Mouse (Mus musculus) neural tube, embryonic 15.5 days (tissue): ENCODE measurements at regions not wholly inside any gene's neighbourhood (a gene's known extent, or its start where the extent isn't known, plus 50 kb on each side); places are given as distances from the start of the nearest gene placed in this dataset.

ENCODE experiments used
- ATAC-seq: fragments of 200-750 bp; cut with Nextera tagmentation; 2 replicates; pipeline ENCODE4 v1.8.0; 2017; ENCODE audit warnings: mild to moderate bottlenecking, moderate TSS enrichment, moderate library complexity; ENCODE audit not compliant: low FRiP score
- H3K27ac ChIP-seq: fragments of 300-500 bp; sonication (generic); replicated peaks from 2 replicates; pipeline ENCODE4 v1.5.1; 2015; ENCODE audit warnings: mild to moderate bottlenecking, inconsistent platforms
- H3K27me3 ChIP-seq: fragments of 300-500 bp; sonication (generic); replicated peaks from 2 replicates; pipeline ENCODE4 v1.6.1; 2015; ENCODE audit warnings: inconsistent platforms
- H3K36me3 ChIP-seq: fragments of 300-500 bp; sonication (generic); 2 replicates; pipeline ENCODE4 v1.6.1; 2015; ENCODE audit warnings: inconsistent platforms
- H3K4me1 ChIP-seq: fragments of 300-500 bp; sonication (generic); 2 replicates; pipeline ENCODE4 v1.6.1; 2015; ENCODE audit warnings: inconsistent platforms
- H3K4me2 ChIP-seq: fragments of 300-500 bp; sonication (generic); 2 replicates; pipeline ENCODE4 v1.6.1; 2015; ENCODE audit warnings: inconsistent platforms, mild to moderate bottlenecking, moderate library complexity
- H3K4me3 ChIP-seq: fragments of 300-500 bp; sonication (generic); replicated peaks from 2 replicates; pipeline ENCODE4 v1.5.1; 2015; ENCODE audit warnings: mild to moderate bottlenecking, inconsistent platforms
- H3K9ac ChIP-seq: fragments of 300-500 bp; sonication (generic); replicated peaks from 2 replicates; pipeline ENCODE4 v1.6.1; 2015; ENCODE audit warnings: mild to moderate bottlenecking, inconsistent platforms
- H3K9me3 ChIP-seq: fragments of 300-500 bp; sonication (generic); replicated peaks from 2 replicates; pipeline ENCODE4 v1.6.1; 2016; ENCODE audit warnings: inconsistent platforms
- WGBS: fragments of 180-500 bp; shearing (Covaris S2); methylation state at CpG from one replicate; pipeline ENCODE4 v1.1.7; 2015; ENCODE audit warnings: mixed read lengths; 5-methylcytosine and 5-hydroxymethylcytosine counted together

DNA sequence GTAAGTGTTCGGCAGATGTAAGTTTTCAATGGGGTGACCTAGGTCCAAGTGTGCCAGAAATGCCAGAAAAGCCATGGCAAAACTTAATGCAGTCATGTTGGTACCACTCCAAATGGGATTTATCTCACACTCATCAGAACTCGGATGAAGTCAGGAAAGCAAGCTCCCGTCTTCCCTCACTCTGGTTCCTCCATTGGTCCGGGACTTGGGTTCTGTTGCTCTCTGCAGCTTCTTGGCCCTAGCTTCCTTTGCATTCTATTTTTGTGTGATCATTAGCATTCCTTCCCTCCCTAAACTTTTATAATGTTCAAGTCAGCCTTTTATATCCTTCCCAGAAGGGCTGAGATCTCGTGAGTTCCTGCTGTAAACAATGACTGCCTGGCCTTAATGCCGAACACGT lies 85.9 kb upstream of the Twist2 start:
- WGBS, result 78% methylated on average over 7 of the region's 7 CpGs
- H3K9ac ChIP-seq, result no peak overlapping the region
- H3K36me3 ChIP-seq, result no peaks in the 10 kb centered on the region
- no peaks in the 10 kb centered on the region for H3K4me1 ChIP-seq
- ATAC-seq, result no peak
- H3K4me2 ChIP-seq, result no peak overlapping the region
- H3K9me3 ChIP-seq, result no peaks in the 10 kb centered on the region
- no peak overlapping the region for H3K27ac ChIP-seq
- no peak overlapping the region for H3K4me3 ChIP-seq
- no peaks in the 10 kb centered on the region for H3K27me3 ChIP-seq

GRCm38 (mm10) chr1:91715791-91716190 lies 85.5 kb upstream of the Twist2 start:
- Histone ChIP-seq H3K27me3 (no peaks in the 10 kb centered on the region), H3K4me2 (no peak overlapping the region), H3K4me3 (no peak overlapping the region), H3K9ac (no peak overlapping the region), H3K9me3 (no peaks in the 10 kb centered on the region), H3K27ac (no peak overlapping the region), H3K4me1 (no peaks in the 10 kb centered on the region), H3K36me3 (no peaks in the 10 kb centered on the region)
- ATAC-seq, result no peak
- WGBS, result 96% methylated on average over 2 of the region's 2 CpGs

DNA sequence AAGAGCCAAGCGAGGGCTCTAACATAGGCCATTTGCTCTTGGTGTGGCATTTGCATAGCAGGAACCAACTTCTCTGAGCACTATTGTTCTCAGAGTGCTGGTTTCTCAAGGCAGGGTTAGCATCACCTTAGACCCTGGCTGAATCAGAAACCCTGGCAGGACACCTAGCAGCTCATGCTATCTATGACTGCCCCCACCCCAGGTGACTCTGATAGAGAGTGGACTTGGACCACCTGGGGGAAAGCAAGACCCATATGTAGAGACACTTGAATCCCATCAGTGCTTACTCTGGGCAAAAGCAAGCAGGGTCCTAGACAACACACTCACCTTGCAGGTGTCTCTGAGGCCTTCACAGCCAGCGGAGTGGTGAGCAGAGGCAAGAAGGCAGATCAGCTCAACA lies 84.4 kb upstream of the Twist2 start:
- no peaks in the 10 kb centered on the region for H3K36me3 ChIP-seq
- no peak for ATAC-seq
- no peak overlapping the region for H3K9ac ChIP-seq
- no peaks in the 10 kb centered on the region for H3K27me3 ChIP-seq
- no peaks in the 10 kb centered on the region for H3K9me3 ChIP-seq
- no peak overlapping the region for H3K4me2 ChIP-seq
- no peak overlapping the region for H3K4me3 ChIP-seq
- H3K4me1 ChIP-seq, result no peaks in the 10 kb centered on the region
- 97% methylated on average over 2 of the region's 2 CpGs for WGBS
- H3K27ac ChIP-seq, result no peak overlapping the region

- H3K9ac ChIP-seq, result no peak overlapping the region
- H3K36me3 ChIP-seq, result no peaks in the 10 kb centered on the region
- no peaks in the 10 kb centered on the region for H3K27me3 ChIP-seq
- no peak overlapping the region for H3K27ac ChIP-seq
- WGBS, result 81% methylated on average over 8 of the region's 8 CpGs
- ATAC-seq, result no peak
- H3K4me2 ChIP-seq, result no peak overlapping the region
- H3K9me3 ChIP-seq, result no peaks in the 10 kb centered on the region
- H3K4me1 ChIP-seq, result no peaks in the 10 kb centered on the region
- no peak overlapping the region for H3K4me3 ChIP-seq
Measured at GRCm38 (mm10) chr1:91717961-91718360, 83.3 kb upstream of the Twist2 start.

DNA sequence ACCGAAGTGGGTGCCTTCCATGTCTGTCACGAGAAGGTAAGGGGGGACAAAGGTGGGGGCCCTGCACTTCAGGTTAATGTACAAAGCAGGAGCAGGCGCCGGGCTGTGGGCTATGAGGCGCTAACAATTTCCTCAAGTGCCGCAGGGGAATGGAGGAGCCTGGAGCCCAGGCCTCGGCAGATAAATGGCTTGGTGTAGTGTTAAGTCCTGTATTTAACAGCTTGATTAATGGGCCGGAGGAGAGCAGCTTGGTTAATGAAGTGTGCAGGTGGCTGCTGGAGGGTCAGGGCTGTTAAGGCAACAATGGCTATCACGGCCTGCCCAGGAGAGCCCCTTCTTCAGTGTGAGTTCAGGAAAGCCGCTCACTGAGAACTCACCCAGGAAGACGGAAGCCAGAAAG lies 72.0 kb upstream of the Twist2 start:
- WGBS, result 30% methylated on average over 11 of the region's 11 CpGs
- Histone ChIP-seq H3K27me3 (peaks cover 33% of the 10 kb centered on the region), H3K4me1 (peaks cover 26% of the 10 kb centered on the region), H3K4me2 (no peak overlapping the region), H3K36me3 (no peaks in the 10 kb centered on the region), H3K9me3 (no peaks in the 10 kb centered on the region), H3K4me3 (no peak overlapping the region), H3K9ac (no peak overlapping the region), H3K27ac (no peak overlapping the region)
- no peak for ATAC-seq

GRCm38 (mm10) chr1:91730281-91730680 lies 71.0 kb upstream of the Twist2 start:
- Histone ChIP-seq H3K27me3 (peaks cover 33% of the 10 kb centered on the region), H3K9ac (no peak overlapping the region), H3K4me1 (peaks cover 26% of the 10 kb centered on the region), H3K4me2 (no peak overlapping the region), H3K9me3 (no peaks in the 10 kb centered on the region), H3K27ac (no peak overlapping the region), H3K36me3 (no peaks in the 10 kb centered on the region), H3K4me3 (no peak overlapping the region)
- ATAC-seq, result no peak
- WGBS, result 94% methylated on average over 2 of the region's 2 CpGs

GRCm38 (mm10) chr1:91731703-91732102 lies 69.6 kb upstream of the Twist2 start:
- Histone ChIP-seq H3K27ac (no peak overlapping the region; the same call in 1 of the 2 replicates), H3K36me3 (no peaks in the 10 kb centered on the region), H3K4me2 (no peak overlapping the region), H3K27me3 (peaks cover 33% of the 10 kb centered on the region), H3K9me3 (no peaks in the 10 kb centered on the region), H3K4me3 (no peak overlapping the region), H3K9ac (no peak overlapping the region), H3K4me1 (peaks cover 26% of the 10 kb centered on the region)
- ATAC-seq, result peak; percentile 50; the same call in 1 of the 2 replicates
- WGBS, result 28% methylated on average over 13 of the region's 13 CpGs

- 10% methylated on average over 12 of the region's 12 CpGs for WGBS
- ATAC-seq, result peak; percentile 8; the same call in 1 of the 2 replicates
- H3K27me3 ChIP-seq, result peaks cover 33% of the 10 kb centered on the region
- no peaks in the 10 kb centered on the region for H3K36me3 ChIP-seq
- H3K9ac ChIP-seq, result no peak overlapping the region
- H3K4me1 ChIP-seq, result peaks cover 26% of the 10 kb centered on the region
- no peak overlapping the region for H3K4me3 ChIP-seq
- H3K27ac ChIP-seq, result no peak overlapping the region
- 0 out of 2 replicates have a peak overlapping the region, but pooled peaks have one; percentile 13 for H3K4me2 ChIP-seq
- no peaks in the 10 kb centered on the region for H3K9me3 ChIP-seq
Measured at GRCm38 (mm10) chr1:91732461-91732861, 68.8 kb upstream of the Twist2 start.

GRCm38 (mm10) chr1:91734731-91735130 lies 66.5 kb upstream of the Twist2 start:
- Histone ChIP-seq H3K4me3 (no peak overlapping the region), H3K4me2 (no peak overlapping the region), H3K9me3 (no peaks in the 10 kb centered on the region), H3K27ac (no peak overlapping the region), H3K9ac (no peak overlapping the region), H3K4me1 (peaks cover 19% of the 10 kb centered on the region), H3K36me3 (no peaks in the 10 kb centered on the region), H3K27me3 (peaks cover 20% of the 10 kb centered on the region)
- no peak for ATAC-seq
- WGBS, result 92% methylated on average over 2 of the region's 2 CpGs

DNA sequence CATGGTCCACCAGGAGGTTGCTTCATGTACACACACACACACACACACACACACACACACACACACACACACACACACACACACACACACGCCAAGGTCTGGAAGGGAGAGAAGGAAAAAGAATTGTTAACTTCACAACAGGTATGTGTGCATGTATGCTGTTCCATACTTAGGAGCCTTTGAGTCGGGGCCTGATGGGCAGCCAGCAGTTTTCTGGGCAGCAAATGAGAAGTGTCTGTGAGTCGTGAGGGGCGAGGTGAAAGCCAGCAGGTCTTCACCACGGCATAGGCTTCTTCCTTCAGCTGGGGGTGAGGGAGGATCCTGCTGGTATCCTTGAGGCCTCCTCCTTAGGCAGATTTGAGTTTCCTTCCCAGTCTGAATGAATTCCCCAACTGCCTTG lies 65.8 kb upstream of the Twist2 start:
- peaks cover 18% of the 10 kb centered on the region for H3K27me3 ChIP-seq

DNA sequence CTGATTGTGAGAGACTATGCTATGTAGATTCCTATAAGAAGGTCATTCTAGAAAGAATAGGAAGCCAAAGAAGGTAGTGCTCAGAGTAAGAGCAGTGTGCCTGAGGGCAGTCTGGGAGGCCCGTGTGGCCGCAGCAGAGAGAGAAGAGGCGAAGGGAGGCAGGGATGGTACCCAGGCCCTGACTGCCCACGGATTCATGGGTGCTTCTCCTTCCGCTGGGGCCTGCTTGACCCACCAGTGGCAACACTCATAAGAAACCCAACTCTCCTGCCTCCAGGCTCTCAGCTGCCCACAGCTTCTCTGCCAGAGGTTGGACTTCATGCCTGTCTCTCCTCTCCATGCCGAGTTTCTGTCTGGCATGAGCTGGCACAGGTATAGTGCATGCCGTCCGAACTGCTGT lies 60.6 kb upstream of the Twist2 start:
- H3K4me1 ChIP-seq, result no peaks in the 10 kb centered on the region
- no peaks in the 10 kb centered on the region for H3K9me3 ChIP-seq
- H3K27me3 ChIP-seq, result no peaks in the 10 kb centered on the region; the same call in 1 of the 2 replicates
- H3K9ac ChIP-seq, result no peak overlapping the region
- no peak overlapping the region for H3K27ac ChIP-seq
- no peak for ATAC-seq
- 89% methylated on average over 8 of the region's 8 CpGs for WGBS
- no peaks in the 10 kb centered on the region for H3K36me3 ChIP-seq
- no peak overlapping the region for H3K4me2 ChIP-seq
- H3K4me3 ChIP-seq, result no peak overlapping the region

More for the DNA sequence above, 65.8 kb upstream of the Twist2 start:
- H3K36me3 ChIP-seq, result no peaks in the 10 kb centered on the region
- peaks cover 19% of the 10 kb centered on the region for H3K4me1 ChIP-seq
- H3K9me3 ChIP-seq, result no peaks in the 10 kb centered on the region
- H3K9ac ChIP-seq, result no peak overlapping the region
- no peak overlapping the region for H3K27ac ChIP-seq
- no peak for ATAC-seq
- H3K4me2 ChIP-seq, result no peak overlapping the region
- H3K4me3 ChIP-seq, result no peak overlapping the region
- WGBS, result 87% methylated on average over 4 of the region's 5 CpGs

- WGBS, result 90% methylated on average over 7 of the region's 7 CpGs
- Histone ChIP-seq H3K4me3 (no peak overlapping the region), H3K36me3 (no peaks in the 10 kb centered on the region), H3K9me3 (no peaks in the 10 kb centered on the region), H3K4me2 (no peak overlapping the region), H3K27ac (no peak overlapping the region), H3K9ac (no peak overlapping the region), H3K27me3 (no peaks in the 10 kb centered on the region), H3K4me1 (no peaks in the 10 kb centered on the region)
- no peak for ATAC-seq
Measured at GRCm38 (mm10) chr1:91742031-91742430, 59.2 kb upstream of the Twist2 start.

DNA sequence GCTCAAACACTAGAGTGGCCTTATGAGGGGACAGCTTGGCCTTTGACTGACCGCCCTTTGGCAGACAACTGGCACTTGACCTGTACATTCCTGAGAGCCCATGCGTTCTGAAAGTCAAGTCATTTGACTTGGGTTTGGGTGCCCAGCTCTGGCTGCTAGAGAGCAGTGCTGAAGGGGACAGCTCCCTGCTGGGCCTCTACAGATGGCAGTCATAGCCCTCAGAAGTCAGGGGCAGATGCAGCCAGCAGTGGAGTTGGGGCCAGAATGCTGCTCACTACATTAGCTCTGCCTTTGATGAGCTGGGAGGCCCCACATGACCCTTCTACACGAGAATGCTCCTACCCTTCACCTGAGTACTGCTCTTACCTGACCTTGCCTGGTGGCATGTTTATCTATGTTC lies 58.3 kb upstream of the Twist2 start:
- no peak overlapping the region for H3K27ac ChIP-seq
- WGBS, result 65% methylated on average over 3 of the region's 3 CpGs
- no peaks in the 10 kb centered on the region for H3K27me3 ChIP-seq
- no peaks in the 10 kb centered on the region for H3K36me3 ChIP-seq
- no peaks in the 10 kb centered on the region for H3K4me1 ChIP-seq
- H3K4me2 ChIP-seq, result no peak overlapping the region
- H3K9me3 ChIP-seq, result no peaks in the 10 kb centered on the region
- no peak overlapping the region for H3K4me3 ChIP-seq
- no peak overlapping the region for H3K9ac ChIP-seq
- ATAC-seq, result no peak
